Mouse (Mus musculus) kidney, embryonic 15.5 days (tissue): ENCODE measurements around the gene Immp2l. TPM values are rescaled to one million over a fixed set of nuclear protein-coding genes. Genes with fewer than 3 reads are reported as not detected.

Source experiments
- ATAC-seq: fragments of 200-750 bp; cut with Nextera tagmentation; replicated peaks from 2 replicates; pipeline ENCODE4 v1.8.0; 2017; ENCODE audit warnings: moderate TSS enrichment; ENCODE audit not compliant: low FRiP score
- H3K27ac ChIP-seq: fragments of 300-500 bp; sonication (generic); 2 replicates; pipeline ENCODE4 v1.5.1; 2015; ENCODE audit warnings: mild to moderate bottlenecking, inconsistent platforms
- H3K27me3 ChIP-seq: fragments of 300-500 bp; sonication (generic); 2 replicates; pipeline ENCODE4 v1.6.1; 2015; ENCODE audit warnings: inconsistent platforms
- H3K36me3 ChIP-seq: fragments of 300-500 bp; sonication (generic); 2 replicates; pipeline ENCODE4 v1.6.1; 2015; ENCODE audit warnings: inconsistent platforms
- H3K4me1 ChIP-seq: fragments of 300-500 bp; sonication (generic); 2 replicates; pipeline ENCODE4 v1.6.1; 2015; ENCODE audit warnings: inconsistent platforms
- H3K4me2 ChIP-seq: fragments of 300-500 bp; sonication (generic); 2 replicates; pipeline ENCODE4 v1.6.1; 2015; ENCODE audit warnings: moderate library complexity, mild to moderate bottlenecking, inconsistent platforms
- H3K4me3 ChIP-seq: fragments of 300-500 bp; sonication (generic); replicated peaks from 2 replicates; pipeline ENCODE4 v1.5.1; 2015; ENCODE audit warnings: mild to moderate bottlenecking, inconsistent platforms
- H3K9ac ChIP-seq: fragments of 300-500 bp; sonication (generic); 2 replicates; pipeline ENCODE4 v1.6.1; 2015; ENCODE audit warnings: mild to moderate bottlenecking, inconsistent platforms
- H3K9me3 ChIP-seq: fragments of 300-500 bp; sonication (generic); replicated peaks from 2 replicates; pipeline ENCODE4 v1.6.1; 2016; ENCODE audit warnings: inconsistent platforms
- WGBS: fragments of 180-500 bp; shearing (Covaris S2); methylation state at CpG from one replicate; pipeline ENCODE4 v1.1.7; 2015; ENCODE audit warnings: mixed read lengths; 5-methylcytosine and 5-hydroxymethylcytosine counted together
- polyA plus RNA-seq: library from polyadenylated mRNA; unstranded; fragments of >200 nt; fragmentation: Nextera tagmentation; extraction: Ambion mirVana; gene quantifications from 2 replicates; pipeline ENCODE4 v1.2.1, GENCODE M21; 2015

The Immp2l gene
- polyA plus RNA-seq, 1 experiment from 2014 or later: 8.6 TPM

DNA sequence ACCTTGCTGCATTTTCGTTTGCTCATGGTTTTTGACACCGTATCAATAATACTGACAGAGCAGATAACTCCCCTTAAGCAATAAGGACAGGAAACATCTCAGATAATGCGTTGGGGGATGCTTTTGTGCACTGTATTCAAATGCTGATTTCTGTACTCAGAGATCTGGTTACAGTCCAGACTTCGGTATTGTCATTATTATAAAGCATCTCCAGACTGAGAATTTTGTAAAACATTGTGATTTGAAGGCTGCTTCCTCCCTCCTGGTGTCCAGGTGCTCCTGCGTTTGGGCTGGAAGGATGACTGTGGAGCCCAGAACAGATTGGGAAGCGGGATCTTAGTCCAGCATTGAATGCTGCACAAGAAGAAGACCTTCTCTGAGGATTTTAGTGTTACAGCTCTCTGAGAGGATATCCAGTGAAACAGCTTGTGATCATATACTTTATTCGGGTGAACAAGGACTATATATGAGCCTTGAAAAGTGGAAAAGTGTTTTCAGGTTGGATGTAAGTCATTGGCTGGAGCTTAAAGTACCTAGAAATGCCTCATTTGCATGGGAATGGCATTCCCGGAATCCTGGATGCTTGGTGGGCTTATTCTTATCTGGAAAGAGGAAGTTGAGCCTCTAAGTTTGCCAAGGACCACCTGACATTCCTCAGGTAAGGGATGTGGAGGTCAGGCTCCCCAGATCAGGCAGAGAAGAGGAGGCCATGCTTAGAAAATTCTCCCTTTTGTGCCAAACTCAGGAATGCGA is 28.1 kb upstream of the Immp2l start:
- Histone ChIP-seq H3K4me3 (no peak overlapping the region), H3K4me1 (no peaks in the 10 kb centered on the region), H3K9ac (no peak overlapping the region), H3K9me3 (no peaks in the 10 kb centered on the region), H3K27me3 (no peaks in the 10 kb centered on the region), H3K4me2 (no peak overlapping the region), H3K36me3 (no peaks in the 10 kb centered on the region), H3K27ac (no peak overlapping the region)
- no peak for ATAC-seq
- WGBS: 78% methylated on average over 9 of the region's 9 CpGs

DNA sequence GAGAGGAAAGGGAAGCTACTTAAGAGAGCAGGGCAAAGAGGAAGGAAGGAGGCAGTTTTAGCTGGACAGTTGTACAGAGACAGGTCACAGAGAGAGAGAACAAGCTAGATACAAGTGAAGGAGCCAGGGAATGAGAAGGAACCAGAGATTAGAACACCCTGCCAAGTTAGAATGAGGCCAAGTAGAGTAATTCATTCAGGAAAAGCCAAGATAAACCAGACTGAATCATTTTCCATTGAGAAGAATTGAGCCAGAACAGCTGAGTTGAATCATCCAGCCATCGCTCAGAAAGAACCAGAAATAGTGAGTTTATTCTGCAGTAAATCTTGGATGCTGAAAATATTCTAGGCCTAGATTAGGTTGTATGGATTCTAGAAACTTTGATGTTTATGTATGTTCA is 1.4 kb upstream of the Immp2l start:
- no peak overlapping the region for H3K9ac ChIP-seq
- H3K9me3 ChIP-seq: no peaks in the 10 kb centered on the region
- ATAC-seq: no peak
- peaks cover 5% of the 10 kb centered on the region; the same call in 1 of the 2 replicates for H3K4me1 ChIP-seq
- WGBS: 69% methylated on average over 1 of the region's 1 CpGs
- H3K4me3 ChIP-seq: no peak overlapping the region
- no peak overlapping the region for H3K27ac ChIP-seq
- H3K36me3 ChIP-seq: no peaks in the 10 kb centered on the region
- H3K4me2 ChIP-seq: no peak overlapping the region
- no peaks in the 10 kb centered on the region for H3K27me3 ChIP-seq

DNA sequence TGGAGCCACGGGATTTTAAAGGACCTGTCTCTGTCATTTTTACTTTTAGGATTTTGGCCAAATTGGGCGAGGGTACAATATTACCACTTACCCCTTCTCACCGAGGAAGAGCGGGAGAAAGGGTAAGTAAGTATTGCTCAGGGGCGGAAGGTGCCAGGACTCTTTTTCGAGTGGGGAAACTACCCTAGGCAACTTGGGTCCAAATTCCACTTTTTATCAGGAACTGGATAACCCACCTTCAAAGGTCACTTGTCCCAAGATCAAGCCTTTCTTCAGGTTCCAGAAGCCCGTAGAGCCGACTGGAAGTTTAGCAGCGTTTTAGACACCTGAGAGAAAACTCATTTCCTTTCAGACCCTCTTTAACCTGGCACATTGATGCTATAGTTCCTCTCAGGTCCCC is 622 bp downstream of the Immp2l start:
- H3K4me3 ChIP-seq: peak overlapping the region; percentile 71
- no peaks in the 10 kb centered on the region for H3K36me3 ChIP-seq
- H3K27ac ChIP-seq: peak overlapping the region; percentile 30; the same call in 1 of the 2 replicates
- H3K4me1 ChIP-seq: peaks cover 5% of the 10 kb centered on the region; the same call in 1 of the 2 replicates
- H3K9ac ChIP-seq: peak overlapping the region; percentile 72
- H3K4me2 ChIP-seq: peak overlapping the region; percentile 88
- no peaks in the 10 kb centered on the region for H3K27me3 ChIP-seq
- WGBS: 13% methylated on average over 9 of the region's 9 CpGs
- no peaks in the 10 kb centered on the region for H3K9me3 ChIP-seq
- ATAC-seq: 0 out of 2 replicates have a peak, but pooled peaks have one; percentile 0

DNA sequence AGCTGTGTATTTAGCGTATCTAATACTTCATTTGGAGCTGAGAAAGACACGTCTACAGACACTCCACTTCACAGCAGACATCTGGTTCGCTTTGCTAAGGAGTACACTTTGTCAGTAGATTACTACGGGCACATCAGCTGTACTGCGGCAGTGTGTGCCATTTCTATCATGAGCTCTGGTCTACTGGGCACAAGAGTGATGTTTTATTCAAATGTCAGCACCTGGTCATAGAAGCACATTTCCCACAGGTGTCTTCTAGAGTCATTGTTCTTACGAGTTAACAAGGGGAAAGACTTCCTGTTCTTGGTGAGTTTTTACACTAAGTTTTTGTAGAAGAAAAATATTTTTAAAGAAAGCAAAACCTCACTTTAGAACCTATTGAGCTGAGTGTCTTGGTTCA is 3.6 kb downstream of the Immp2l start:
- Histone ChIP-seq H3K4me2 (no peak overlapping the region), H3K36me3 (no peaks in the 10 kb centered on the region), H3K9me3 (no peaks in the 10 kb centered on the region), H3K4me3 (no peak overlapping the region), H3K4me1 (peaks cover 5% of the 10 kb centered on the region; the same call in 1 of the 2 replicates), H3K9ac (no peak overlapping the region), H3K27me3 (no peaks in the 10 kb centered on the region), H3K27ac (no peak overlapping the region)
- WGBS: 81% methylated on average over 6 of the region's 6 CpGs
- ATAC-seq: no peak

DNA sequence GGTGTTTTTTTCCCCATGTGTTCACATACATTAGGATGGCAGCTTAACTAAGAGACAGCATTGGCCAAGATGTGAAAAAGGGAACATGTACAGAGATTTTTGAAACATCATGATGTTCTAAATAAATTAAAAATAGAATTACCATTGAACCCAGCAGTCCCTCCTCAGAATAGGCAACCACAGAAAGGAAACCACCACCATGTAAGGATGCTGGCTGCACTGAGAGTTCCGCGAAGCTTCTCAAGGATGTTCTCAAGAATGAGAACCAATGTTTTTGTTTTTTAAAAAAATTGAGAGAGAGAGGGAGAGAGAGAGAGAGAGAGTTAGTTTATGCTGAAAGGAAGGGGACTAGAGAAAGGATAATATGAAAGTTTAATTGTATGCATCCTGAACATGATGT is 7.2 kb downstream of the Immp2l start:
- no peak for ATAC-seq
- WGBS: 99% methylated on average over 2 of the region's 2 CpGs
- Histone ChIP-seq H3K36me3 (no peaks in the 10 kb centered on the region), H3K9me3 (no peaks in the 10 kb centered on the region), H3K4me1 (no peaks in the 10 kb centered on the region), H3K4me2 (no peak overlapping the region), H3K27ac (no peak overlapping the region), H3K4me3 (no peak overlapping the region), H3K9ac (no peak overlapping the region), H3K27me3 (no peaks in the 10 kb centered on the region)

DNA sequence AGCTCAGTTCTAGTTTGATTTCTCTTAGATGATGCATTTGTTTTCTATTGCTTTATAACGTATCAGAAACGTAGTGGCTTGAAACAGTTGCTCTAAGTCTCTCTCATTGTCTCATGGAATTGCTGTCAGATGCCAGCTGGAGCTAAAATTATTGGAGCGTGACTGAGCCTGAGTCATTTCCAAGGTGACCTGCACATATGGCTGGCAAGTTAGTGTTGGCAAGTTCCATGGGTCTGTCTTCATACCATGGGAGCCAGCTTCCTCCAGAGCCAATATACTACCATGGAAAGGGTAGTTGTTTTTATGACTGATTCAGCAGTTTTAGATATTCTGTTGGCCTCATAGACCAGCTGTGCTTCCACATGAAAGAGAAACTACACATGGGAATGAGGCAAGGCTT is 9.3 kb downstream of the Immp2l start:
- no peak overlapping the region for H3K27ac ChIP-seq
- no peaks in the 10 kb centered on the region for H3K27me3 ChIP-seq
- H3K9ac ChIP-seq: no peak overlapping the region
- H3K9me3 ChIP-seq: no peaks in the 10 kb centered on the region
- H3K36me3 ChIP-seq: no peaks in the 10 kb centered on the region
- no peak for ATAC-seq
- H3K4me3 ChIP-seq: no peak overlapping the region
- H3K4me2 ChIP-seq: no peak overlapping the region
- no peaks in the 10 kb centered on the region for H3K4me1 ChIP-seq
- 95% methylated on average over 3 of the region's 3 CpGs for WGBS

DNA sequence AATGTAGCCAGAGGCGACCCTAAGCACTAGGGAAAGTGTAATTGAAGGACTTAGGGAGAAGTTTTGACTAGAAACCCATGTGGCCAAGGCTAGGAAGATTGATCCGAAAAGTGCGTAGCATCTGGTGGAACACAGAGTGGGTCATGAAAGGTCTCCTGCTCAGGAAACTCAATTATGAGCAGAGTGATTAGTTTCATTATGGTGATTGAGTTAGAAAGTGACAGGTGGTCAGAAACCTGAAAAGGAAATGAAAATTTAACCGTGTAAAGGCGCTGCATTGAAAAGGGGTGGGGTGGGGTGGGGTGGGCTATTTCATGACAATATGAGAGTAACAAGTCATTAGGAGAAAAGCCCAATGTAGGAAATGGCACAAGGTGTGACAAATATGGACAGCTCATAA is 15.9 kb downstream of the Immp2l start:
- Histone ChIP-seq H3K27me3 (no peaks in the 10 kb centered on the region), H3K9ac (no peak overlapping the region), H3K4me3 (no peak overlapping the region), H3K36me3 (no peaks in the 10 kb centered on the region), H3K9me3 (no peaks in the 10 kb centered on the region), H3K4me1 (no peaks in the 10 kb centered on the region), H3K4me2 (no peak overlapping the region), H3K27ac (no peak overlapping the region)
- no peak for ATAC-seq
- 81% methylated on average over 5 of the region's 5 CpGs for WGBS

DNA sequence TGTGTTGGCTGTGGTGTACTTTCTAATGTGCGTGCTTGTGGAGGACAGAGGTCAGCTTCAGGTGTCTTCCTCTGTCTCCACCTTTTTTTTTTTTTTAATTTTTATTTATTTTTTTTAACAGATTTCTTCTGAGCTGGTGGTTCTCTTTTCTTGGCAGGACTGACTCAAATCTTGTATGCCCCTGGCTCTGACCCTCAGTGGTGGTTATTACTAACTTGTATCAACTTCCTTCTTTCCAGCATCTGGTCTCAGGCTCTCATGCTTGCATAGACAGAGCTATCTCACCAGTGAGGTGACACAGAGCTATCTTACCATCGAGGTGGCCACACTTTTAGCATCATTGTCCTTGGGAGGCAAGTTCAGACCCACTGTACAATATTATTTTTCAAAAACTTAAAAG is 17.8 kb downstream of the Immp2l start:
- 90% methylated on average over 2 of the region's 2 CpGs for WGBS
- Histone ChIP-seq H3K4me3 (no peak overlapping the region), H3K9me3 (no peaks in the 10 kb centered on the region), H3K36me3 (no peaks in the 10 kb centered on the region), H3K27ac (no peak overlapping the region), H3K4me2 (no peak overlapping the region), H3K4me1 (no peaks in the 10 kb centered on the region), H3K27me3 (no peaks in the 10 kb centered on the region), H3K9ac (no peak overlapping the region)
- no peak for ATAC-seq

DNA sequence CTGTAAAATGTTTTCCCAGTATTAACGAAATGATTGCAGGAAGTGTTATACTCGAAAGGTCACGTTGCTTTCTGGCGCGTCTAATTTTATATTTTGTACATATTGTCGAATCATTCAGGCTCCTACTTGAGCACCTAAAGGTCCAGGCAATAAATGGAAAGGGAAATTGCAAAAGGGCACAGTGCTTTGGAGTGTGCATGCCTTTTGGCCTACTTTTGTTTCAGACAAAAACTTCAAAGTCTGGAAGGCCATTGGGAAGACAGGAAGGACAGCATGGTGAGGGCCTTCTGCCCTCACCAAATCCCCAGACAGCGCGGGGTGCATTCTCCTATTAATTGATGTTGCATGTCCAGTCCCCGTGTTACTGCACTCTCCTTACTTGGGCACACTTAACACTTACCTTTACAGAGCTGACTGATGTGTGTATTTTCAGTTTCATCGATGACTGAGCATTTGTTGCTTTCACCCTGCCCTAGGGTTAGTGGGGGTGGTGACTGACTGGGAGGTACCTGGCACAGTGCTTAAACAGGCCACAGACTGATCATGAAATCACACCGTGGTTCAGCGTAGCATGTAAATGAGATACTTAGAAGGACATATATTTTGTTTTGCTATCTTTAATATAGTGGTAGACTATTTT is 20.7 kb downstream of the Immp2l start:
- no peaks in the 10 kb centered on the region for H3K36me3 ChIP-seq
- WGBS: 78% methylated on average over 12 of the region's 12 CpGs
- no peak for ATAC-seq
- no peak overlapping the region for H3K27ac ChIP-seq
- no peak overlapping the region for H3K9ac ChIP-seq
- H3K4me1 ChIP-seq: no peaks in the 10 kb centered on the region
- H3K27me3 ChIP-seq: no peaks in the 10 kb centered on the region
- H3K4me2 ChIP-seq: no peak overlapping the region
- H3K4me3 ChIP-seq: no peak overlapping the region
- no peaks in the 10 kb centered on the region for H3K9me3 ChIP-seq

DNA sequence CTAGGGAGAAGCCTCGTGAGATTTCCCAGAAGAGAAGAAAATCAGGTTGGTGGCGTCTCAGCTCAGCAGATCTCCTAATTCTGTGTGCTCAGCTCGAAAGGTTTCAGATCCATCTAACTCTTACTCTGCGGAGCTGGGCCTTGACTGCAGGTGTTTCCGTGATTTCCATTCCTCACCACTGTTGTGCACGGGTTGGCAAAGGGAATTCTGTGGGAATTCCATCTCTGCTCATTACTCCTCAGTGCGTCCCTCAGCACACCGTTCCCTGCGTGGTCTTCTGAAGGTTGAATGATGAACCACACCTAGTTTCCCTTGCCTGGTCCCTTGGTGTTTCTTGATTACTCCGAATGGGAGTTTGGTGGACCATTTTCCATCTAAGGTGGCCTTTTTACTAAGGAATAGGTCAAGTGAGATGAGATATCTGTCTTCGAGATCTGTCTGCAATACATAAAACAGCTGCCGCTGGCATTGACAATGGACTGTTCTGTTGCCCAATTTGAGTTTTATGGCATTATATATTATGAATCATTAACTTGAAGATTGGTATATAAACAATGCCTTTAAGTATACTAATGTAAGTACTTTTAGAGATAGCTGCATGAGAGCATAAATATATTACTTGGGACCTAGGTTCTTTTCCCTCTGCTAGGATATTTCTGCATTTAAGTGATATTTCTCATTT is 23.3 kb downstream of the Immp2l start:
- WGBS: 85% methylated on average over 12 of the region's 12 CpGs
- H3K27me3 ChIP-seq: no peaks in the 10 kb centered on the region
- H3K27ac ChIP-seq: no peak overlapping the region
- H3K9me3 ChIP-seq: no peaks in the 10 kb centered on the region
- H3K4me2 ChIP-seq: no peak overlapping the region
- H3K36me3 ChIP-seq: no peaks in the 10 kb centered on the region
- H3K4me1 ChIP-seq: no peaks in the 10 kb centered on the region
- no peak overlapping the region for H3K4me3 ChIP-seq
- no peak overlapping the region for H3K9ac ChIP-seq
- ATAC-seq: no peak

DNA sequence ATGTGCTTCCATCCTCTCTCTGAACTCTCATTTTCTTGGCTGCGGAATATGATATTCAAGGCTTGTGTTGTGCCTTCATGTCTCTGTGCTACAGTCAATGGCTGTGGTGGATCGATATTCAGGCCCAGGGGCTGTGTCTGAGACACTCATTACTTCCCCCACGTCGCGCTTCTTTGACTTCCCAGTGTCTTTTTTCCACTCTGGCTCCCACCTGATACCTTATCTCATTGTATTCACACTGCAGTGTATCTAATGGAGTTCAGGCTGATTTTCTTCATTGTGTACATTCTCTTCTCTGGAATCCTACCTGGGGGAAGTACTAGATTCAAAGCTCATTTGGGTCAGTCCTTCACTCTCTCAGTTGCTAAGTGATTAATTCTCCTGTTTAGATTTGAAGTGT is 27.1 kb downstream of the Immp2l start:
- H3K27ac ChIP-seq: no peak overlapping the region
- no peak overlapping the region for H3K9ac ChIP-seq
- 67% methylated on average over 5 of the region's 5 CpGs for WGBS
- H3K4me3 ChIP-seq: no peak overlapping the region
- no peak for ATAC-seq
- no peaks in the 10 kb centered on the region for H3K4me1 ChIP-seq
- H3K36me3 ChIP-seq: no peaks in the 10 kb centered on the region
- no peaks in the 10 kb centered on the region for H3K27me3 ChIP-seq
- H3K4me2 ChIP-seq: no peak overlapping the region
- no peaks in the 10 kb centered on the region for H3K9me3 ChIP-seq

DNA sequence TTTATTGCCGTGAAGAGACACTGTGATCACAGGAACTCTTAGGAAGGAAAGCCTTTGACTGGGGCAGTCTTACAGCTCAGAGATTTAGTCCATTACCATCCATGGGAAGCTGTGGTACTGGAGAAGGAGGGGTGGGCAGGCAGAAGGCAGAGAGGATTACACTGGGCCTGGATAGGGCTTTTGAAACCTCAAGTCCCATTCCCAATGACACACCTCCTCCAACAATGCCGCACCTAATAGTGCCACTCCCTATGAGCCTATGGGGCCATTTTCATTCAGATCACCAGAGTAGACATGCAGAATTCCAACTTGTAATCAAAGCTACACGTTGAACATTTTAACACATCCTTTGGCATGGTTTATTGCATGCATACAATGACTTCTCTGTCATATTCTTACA is 29.0 kb downstream of the Immp2l start:
- Histone ChIP-seq H3K9ac (no peak overlapping the region), H3K4me1 (no peaks in the 10 kb centered on the region), H3K27ac (no peak overlapping the region), H3K9me3 (no peaks in the 10 kb centered on the region), H3K4me2 (no peak overlapping the region), H3K36me3 (no peaks in the 10 kb centered on the region), H3K4me3 (no peak overlapping the region), H3K27me3 (no peaks in the 10 kb centered on the region)
- ATAC-seq: no peak
- WGBS: 71% methylated on average over 3 of the region's 3 CpGs
